Mouse (Mus musculus) gastrocnemius, postnatal 36 days (tissue): ENCODE measurements at regions not wholly inside any gene's neighbourhood (a gene's known extent, or its start where the extent isn't known, plus 50 kb on each side); places are given as distances from the start of the nearest gene placed in this dataset.
"Not testable (repeated sequence)": the region's sequence is repeated elsewhere in the genome, so short reads cannot be mapped to it uniquely, and the experiment has no call there.

ENCODE experiments used
- DNase-seq, 2 experiments: peaks; one replicate each; pipeline ENCODE4 v3.0.0; 2022
- intact Hi-C: fragments of 180-260 bp; cut with DNase I; formaldehyde crosslinking; loops from one replicate; pipeline ENCODE4 v1.15.1; 2025

GRCm38 (mm10) chrX:50549713-50550112, 121.4 kb upstream of the Olfr1324 start:
- DNase-seq, result peak in 1 of 2 experiments; percentile 76
- intact Hi-C loops, result no loop called here

- intact Hi-C loops, DNase-seq: not testable (repeated sequence)
Observed at GRCm38 (mm10) chrX:50537785-50538159, 109.5 kb upstream of the Olfr1324 start.

- intact Hi-C loops, result no loop called here
- peak in 1 of 2 experiments; percentile 19 for DNase-seq
Observed at GRCm38 (mm10) chrX:50537122-50537784, 109.0 kb upstream of the Olfr1324 start.

- no peak for DNase-seq
- intact Hi-C loops, result loop anchor here (5.0 kb wide), 1 partner anchor 1157 kb away; no protein-coding TSS in a partner anchor
Observed at GRCm38 (mm10) chrX:50504047-50504446, 75.7 kb upstream of the Olfr1324 start.

- DNase-seq, result no peak
- intact Hi-C loops, result loop anchor here (5.0 kb wide), 1 partner anchor 1154 kb away; no protein-coding TSS in a partner anchor
Observed at GRCm38 (mm10) chrX:50501181-50501580, 72.9 kb upstream of the Olfr1324 start.

- intact Hi-C loops, result not testable (repeated sequence)
Observed at GRCm38 (mm10) chrX:50490477-50490967, 62.2 kb upstream of the Olfr1324 start.

More at GRCm38 (mm10) chrX:50490477-50490967, 62.2 kb upstream of the Olfr1324 start:
- not testable (repeated sequence) for DNase-seq
